Mouse (Mus musculus): ENCODE data around the gene Borcs5. TPM values are rescaled to one million over a fixed set of nuclear protein-coding genes. Genes with fewer than 3 reads are reported as not detected.
"Not testable (repeated sequence)": the region's sequence is repeated elsewhere in the genome, so short reads cannot be mapped to it uniquely, and the experiment has no call there.

Borcs5 gene
- polyA plus RNA-seq, 1 experiment from 2014 or later = 17.2 TPM

DNA sequence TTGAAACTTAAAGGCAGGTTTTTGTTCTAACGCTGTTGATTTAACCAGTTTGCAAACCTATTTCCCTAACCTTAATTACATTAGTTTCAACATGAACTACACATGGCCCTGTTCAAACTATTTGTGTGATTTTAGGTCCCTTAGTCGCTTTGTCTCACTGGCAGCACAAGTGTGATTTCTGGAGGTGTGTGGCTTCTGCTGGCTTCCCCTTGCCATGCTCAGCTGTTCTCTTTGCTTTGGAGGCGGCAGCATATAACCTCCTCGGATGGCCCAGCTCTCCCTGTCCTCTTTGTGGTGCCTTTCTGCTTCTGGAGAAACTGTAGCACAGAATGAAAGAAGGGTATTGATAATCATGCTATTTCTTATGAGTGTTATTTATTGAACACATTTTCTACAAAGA, 38.2 kb downstream of the Borcs5 start:
- Histone ChIP-seq H3K27ac (replicated peaks in 1 of 2; ENCODE audit: control insufficient read depth in 1 of 2, insufficient read depth in 1 of 2, low read depth in 2 of 2, low read length in 2 of 2) (no peak overlapping the region), H3K27me3 (ENCODE audit: control insufficient read depth, insufficient read depth, low read length) (no peaks in the 10 kb centered on the region), H3K4me3 (ENCODE audit: control insufficient read depth in 1 of 2, insufficient read depth in 1 of 2, low read depth in 1 of 2, low read length in 2 of 2) (no peak overlapping the region), H3K36me3 (ENCODE audit: control insufficient read depth, insufficient read depth, low read length) (no peaks in the 10 kb centered on the region), H3K9me3 (ENCODE audit: control insufficient read depth, low read length) (no peaks in the 10 kb centered on the region), H3K9ac (ENCODE audit: low read length) (no peak overlapping the region), H3K4me2 (ENCODE audit: low read length) (no peak overlapping the region), H3K4me1 (ENCODE audit: control insufficient read depth in 2 of 2, insufficient read depth in 2 of 2, low read length in 2 of 2) (peaks cover 0 to 4% of the 10 kb centered on the region in 2 experiments; a peak in 2 of 4 replicates)
- 81% methylated on average over 4 of the region's 4 CpGs for WGBS
- no peak for ATAC-seq (ENCODE audit: insufficient number of reproducible peaks, insufficient read depth, low FRiP score, low read depth)

DNA sequence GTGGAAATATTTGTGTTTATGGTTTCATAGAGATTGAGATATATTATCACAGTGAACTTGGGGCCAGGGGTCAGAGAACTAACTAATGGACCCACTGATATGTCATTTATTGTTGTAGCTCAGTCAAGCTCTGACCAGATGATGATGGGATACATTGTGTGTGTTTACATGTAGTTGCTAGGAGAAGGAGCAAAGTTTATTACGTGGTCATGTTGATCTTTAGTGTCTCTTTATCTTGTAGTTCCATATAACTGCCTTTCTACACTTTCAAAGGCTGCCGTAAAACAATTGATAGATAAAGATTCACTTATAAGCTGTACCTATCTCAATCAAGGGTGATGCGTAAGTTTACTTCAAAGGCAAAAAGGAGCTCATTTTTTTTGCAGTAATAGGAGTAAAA, 38.7 kb downstream of the Borcs5 start:
- no peak for ATAC-seq (ENCODE audit: insufficient number of reproducible peaks, insufficient read depth, low FRiP score, low read depth)
- WGBS = 64% methylated on average over 3 of the region's 3 CpGs
- H3K4me2 ChIP-seq (ENCODE audit: low read length) = no peak overlapping the region
- no peaks in the 10 kb centered on the region for H3K27me3 ChIP-seq (ENCODE audit: control insufficient read depth, insufficient read depth, low read length)
- no peak overlapping the region for H3K4me3 ChIP-seq (ENCODE audit: control insufficient read depth in 1 of 2, insufficient read depth in 1 of 2, low read depth in 1 of 2, low read length in 2 of 2)
- H3K9me3 ChIP-seq (ENCODE audit: control insufficient read depth, low read length) = no peaks in the 10 kb centered on the region
- no peak overlapping the region for H3K9ac ChIP-seq (ENCODE audit: low read length)
- H3K36me3 ChIP-seq (ENCODE audit: control insufficient read depth, insufficient read depth, low read length) = no peaks in the 10 kb centered on the region
- H3K27ac ChIP-seq (replicated peaks in 1 of 2; ENCODE audit: control insufficient read depth in 1 of 2, insufficient read depth in 1 of 2, low read depth in 2 of 2, low read length in 2 of 2) = no peak overlapping the region
- H3K4me1 ChIP-seq (ENCODE audit: control insufficient read depth in 2 of 2, insufficient read depth in 2 of 2, low read length in 2 of 2) = no peaks in the 10 kb centered on the region

DNA sequence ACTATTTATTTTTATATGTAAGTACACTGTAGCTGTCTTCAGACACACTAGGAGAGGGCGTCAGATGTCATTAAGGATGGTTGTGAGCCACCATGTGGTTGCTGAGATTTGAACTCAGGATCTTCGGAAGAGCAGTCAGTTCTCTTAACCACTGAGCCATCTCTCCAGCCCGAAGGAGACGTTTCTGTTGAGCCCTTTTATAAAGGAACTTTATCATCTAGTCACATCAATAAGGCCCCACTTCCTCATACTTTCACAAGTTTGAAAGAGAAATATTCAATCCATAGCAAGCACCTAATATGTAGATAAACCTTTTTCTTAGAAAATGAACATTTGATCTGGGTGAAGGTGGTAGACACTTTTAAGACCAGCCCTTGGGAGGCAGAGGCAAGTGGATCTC, 40.0 kb downstream of the Borcs5 start:
- ATAC-seq (ENCODE audit: insufficient number of reproducible peaks, insufficient read depth, low FRiP score, low read depth) = not testable (repeated sequence)

DNA sequence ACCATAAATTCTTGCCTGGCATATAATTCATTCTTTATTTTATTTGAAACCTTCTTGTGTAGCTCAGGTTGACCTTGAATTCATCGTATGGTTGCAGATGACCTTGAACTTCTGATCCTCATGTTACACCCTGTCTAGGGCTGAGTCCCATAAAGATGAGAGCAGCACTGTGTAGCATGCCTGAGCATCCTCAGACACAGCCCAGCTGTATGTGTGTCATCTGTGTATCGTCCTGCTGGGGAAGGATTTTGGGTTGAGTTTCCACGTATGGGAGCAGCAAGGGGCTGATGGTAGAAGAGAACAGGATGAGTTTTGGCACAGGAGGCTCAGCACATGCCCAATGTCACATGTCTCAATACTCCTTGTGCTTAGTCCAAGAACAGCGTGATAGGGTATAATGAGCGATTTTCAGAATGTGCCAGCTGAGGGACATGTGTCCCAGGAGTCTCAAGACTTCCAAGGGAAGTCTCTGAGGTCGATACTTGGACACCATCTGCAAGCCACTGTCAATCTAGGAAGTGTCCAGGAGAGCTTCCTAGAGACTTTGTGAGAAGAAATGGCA, 45.1 kb downstream of the Borcs5 start:
- H3K9me3 ChIP-seq (ENCODE audit: control insufficient read depth, low read length) = no peaks in the 10 kb centered on the region
- WGBS = 71% methylated on average over 6 of the region's 6 CpGs
- no peak overlapping the region for H3K4me2 ChIP-seq (ENCODE audit: low read length)

More for the DNA sequence above, 40.0 kb downstream of the Borcs5 start:
- not testable (repeated sequence) for H3K4me3 ChIP-seq (ENCODE audit: control insufficient read depth in 1 of 2, insufficient read depth in 1 of 2, low read depth in 1 of 2, low read length in 2 of 2); H3K9me3 ChIP-seq (ENCODE audit: control insufficient read depth, low read length); H3K27ac ChIP-seq (replicated peaks in 1 of 2; ENCODE audit: control insufficient read depth in 1 of 2, insufficient read depth in 1 of 2, low read depth in 2 of 2, low read length in 2 of 2); H3K9ac ChIP-seq (ENCODE audit: low read length); H3K27me3 ChIP-seq (ENCODE audit: control insufficient read depth, insufficient read depth, low read length); H3K36me3 ChIP-seq (ENCODE audit: control insufficient read depth, insufficient read depth, low read length); H3K4me2 ChIP-seq (ENCODE audit: low read length); H3K4me1 ChIP-seq (ENCODE audit: control insufficient read depth in 2 of 2, insufficient read depth in 2 of 2, low read length in 2 of 2)
- 90% methylated on average over 4 of the region's 4 CpGs for WGBS

GRCm38 (mm10) chr6:134685040-134685439, 45.7 kb downstream of the Borcs5 start:
- no peak overlapping the region for H3K4me3 ChIP-seq (ENCODE audit: control insufficient read depth in 1 of 2, insufficient read depth in 1 of 2, low read depth in 1 of 2, low read length in 2 of 2)
- no peaks in the 10 kb centered on the region for H3K27me3 ChIP-seq (ENCODE audit: control insufficient read depth, insufficient read depth, low read length)
- 55% methylated on average over 2 of the region's 2 CpGs for WGBS
- H3K4me2 ChIP-seq (ENCODE audit: low read length) = no peak overlapping the region
- H3K36me3 ChIP-seq (ENCODE audit: control insufficient read depth, insufficient read depth, low read length) = 0 out of 2 replicates have a peak, but pooled peaks cover 2% of the 10 kb centered on the region
- peaks cover 0 to 3% of the 10 kb centered on the region in 2 experiments; a peak in 2 of 4 replicates for H3K4me1 ChIP-seq (ENCODE audit: control insufficient read depth in 2 of 2, insufficient read depth in 2 of 2, low read length in 2 of 2)
- ATAC-seq (ENCODE audit: insufficient number of reproducible peaks, insufficient read depth, low FRiP score, low read depth) = no peak
- H3K27ac ChIP-seq (replicated peaks in 1 of 2; ENCODE audit: control insufficient read depth in 1 of 2, insufficient read depth in 1 of 2, low read depth in 2 of 2, low read length in 2 of 2) = no peak overlapping the region
- no peaks in the 10 kb centered on the region for H3K9me3 ChIP-seq (ENCODE audit: control insufficient read depth, low read length)
- H3K9ac ChIP-seq (ENCODE audit: low read length) = no peak overlapping the region

More for the DNA sequence above, 45.1 kb downstream of the Borcs5 start:
- no peak overlapping the region for H3K4me3 ChIP-seq (ENCODE audit: control insufficient read depth in 1 of 2, insufficient read depth in 1 of 2, low read depth in 1 of 2, low read length in 2 of 2)
- no peaks in the 10 kb centered on the region for H3K27me3 ChIP-seq (ENCODE audit: control insufficient read depth, insufficient read depth, low read length)
- H3K9ac ChIP-seq (ENCODE audit: low read length) = no peak overlapping the region
- peaks cover 0 to 3% of the 10 kb centered on the region in 2 experiments; a peak in 2 of 4 replicates for H3K4me1 ChIP-seq (ENCODE audit: control insufficient read depth in 2 of 2, insufficient read depth in 2 of 2, low read length in 2 of 2)
- no peak overlapping the region for H3K27ac ChIP-seq (replicated peaks in 1 of 2; ENCODE audit: control insufficient read depth in 1 of 2, insufficient read depth in 1 of 2, low read depth in 2 of 2, low read length in 2 of 2)
- H3K36me3 ChIP-seq (ENCODE audit: control insufficient read depth, insufficient read depth, low read length) = 0 out of 2 replicates have a peak, but pooled peaks cover 2% of the 10 kb centered on the region
- no peak for ATAC-seq (ENCODE audit: insufficient number of reproducible peaks, insufficient read depth, low FRiP score, low read depth)

- Histone ChIP-seq H3K9ac (ENCODE audit: low read length) (no peak overlapping the region), H3K4me1 (ENCODE audit: control insufficient read depth in 2 of 2, insufficient read depth in 2 of 2, low read length in 2 of 2) (peaks cover 0 to 3% of the 10 kb centered on the region in 2 experiments; a peak in 2 of 4 replicates), H3K27ac (replicated peaks in 1 of 2; ENCODE audit: control insufficient read depth in 1 of 2, insufficient read depth in 1 of 2, low read depth in 2 of 2, low read length in 2 of 2) (no peak overlapping the region), H3K4me3 (ENCODE audit: control insufficient read depth in 1 of 2, insufficient read depth in 1 of 2, low read depth in 1 of 2, low read length in 2 of 2) (no peak overlapping the region), H3K4me2 (ENCODE audit: low read length) (no peak overlapping the region), H3K27me3 (ENCODE audit: control insufficient read depth, insufficient read depth, low read length) (no peaks in the 10 kb centered on the region), H3K36me3 (ENCODE audit: control insufficient read depth, insufficient read depth, low read length) (0 out of 2 replicates have a peak, but pooled peaks cover 2% of the 10 kb centered on the region), H3K9me3 (ENCODE audit: control insufficient read depth, low read length) (no peaks in the 10 kb centered on the region)
- ATAC-seq (ENCODE audit: insufficient number of reproducible peaks, insufficient read depth, low FRiP score, low read depth) = no peak
- 88% methylated on average over 6 of the region's 6 CpGs for WGBS
Measured at GRCm38 (mm10) chr6:134685515-134685914, 46.2 kb downstream of the Borcs5 start.

DNA sequence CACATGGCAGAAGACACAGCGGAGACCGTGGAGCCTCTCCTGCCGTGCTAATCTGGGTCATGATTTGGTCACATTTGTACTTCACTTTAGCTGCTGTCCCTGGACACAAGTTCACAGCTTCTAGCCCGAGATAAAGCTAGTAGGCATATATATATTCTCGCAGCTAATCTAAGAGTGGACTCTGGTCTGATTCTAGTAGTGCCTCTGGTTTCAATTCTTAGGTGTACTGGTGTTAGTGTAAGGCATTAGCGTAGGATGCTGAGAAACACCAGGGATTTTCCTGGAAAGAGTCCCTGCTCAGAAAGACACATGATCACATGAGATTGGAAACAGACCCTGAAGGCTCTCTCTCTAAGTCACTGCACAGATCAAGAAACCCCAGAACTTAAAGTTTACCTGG, 55.2 kb downstream of the Borcs5 start:
- Histone ChIP-seq H3K4me3 (ENCODE audit: control insufficient read depth in 1 of 2, insufficient read depth in 1 of 2, low read depth in 1 of 2, low read length in 2 of 2) (no peak overlapping the region), H3K4me2 (ENCODE audit: low read length) (no peak overlapping the region), H3K4me1 (ENCODE audit: control insufficient read depth in 2 of 2, insufficient read depth in 2 of 2, low read length in 2 of 2) (peaks cover 0 to 6% of the 10 kb centered on the region in 2 experiments; a peak in 2 of 4 replicates), H3K9ac (ENCODE audit: low read length) (no peak overlapping the region), H3K36me3 (ENCODE audit: control insufficient read depth, insufficient read depth, low read length) (no peaks in the 10 kb centered on the region), H3K27me3 (ENCODE audit: control insufficient read depth, insufficient read depth, low read length) (no peaks in the 10 kb centered on the region), H3K9me3 (ENCODE audit: control insufficient read depth, low read length) (no peaks in the 10 kb centered on the region), H3K27ac (replicated peaks in 1 of 2; ENCODE audit: control insufficient read depth in 1 of 2, insufficient read depth in 1 of 2, low read depth in 2 of 2, low read length in 2 of 2) (no peak overlapping the region)
- ATAC-seq (ENCODE audit: insufficient number of reproducible peaks, insufficient read depth, low FRiP score, low read depth) = no peak
- WGBS = 65% methylated on average over 6 of the region's 6 CpGs

DNA sequence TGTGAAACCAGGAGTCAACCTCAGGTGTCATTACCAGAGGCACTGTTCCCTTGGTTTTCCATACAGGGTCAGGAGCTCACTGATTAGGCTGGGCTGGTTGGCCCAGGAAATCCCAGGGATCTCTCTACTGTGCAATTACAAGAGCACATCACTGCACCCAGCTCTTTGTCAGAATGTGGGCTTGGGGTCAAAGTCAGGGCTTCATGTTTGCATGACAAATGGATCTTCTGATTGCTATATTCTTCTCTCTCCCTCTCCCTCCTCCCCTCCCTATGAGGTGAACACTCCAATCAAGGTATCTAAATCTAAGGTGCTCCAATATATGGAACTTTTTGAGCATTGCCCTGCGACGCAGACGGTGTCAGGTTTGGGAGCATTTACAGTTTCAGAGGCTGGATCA, 55.7 kb downstream of the Borcs5 start:
- H3K27me3 ChIP-seq (ENCODE audit: control insufficient read depth, insufficient read depth, low read length) = no peaks in the 10 kb centered on the region
- no peaks in the 10 kb centered on the region for H3K36me3 ChIP-seq (ENCODE audit: control insufficient read depth, insufficient read depth, low read length)
- H3K27ac ChIP-seq (replicated peaks in 1 of 2; ENCODE audit: control insufficient read depth in 1 of 2, insufficient read depth in 1 of 2, low read depth in 2 of 2, low read length in 2 of 2) = no peak overlapping the region
- no peak for ATAC-seq (ENCODE audit: insufficient number of reproducible peaks, insufficient read depth, low FRiP score, low read depth)
- H3K4me2 ChIP-seq (ENCODE audit: low read length) = no peak overlapping the region
- H3K4me3 ChIP-seq (ENCODE audit: control insufficient read depth in 1 of 2, insufficient read depth in 1 of 2, low read depth in 1 of 2, low read length in 2 of 2) = no peak overlapping the region
- 92% methylated on average over 3 of the region's 3 CpGs for WGBS
- no peak overlapping the region for H3K9ac ChIP-seq (ENCODE audit: low read length)
- peaks cover 0 to 6% of the 10 kb centered on the region in 2 experiments; a peak in 2 of 4 replicates for H3K4me1 ChIP-seq (ENCODE audit: control insufficient read depth in 2 of 2, insufficient read depth in 2 of 2, low read length in 2 of 2)
- no peaks in the 10 kb centered on the region for H3K9me3 ChIP-seq (ENCODE audit: control insufficient read depth, low read length)

Data from heart, embryonic 14.5 days (tissue).